Mouse (Mus musculus): ENCODE measurements around the gene Eci3. TPM values are rescaled to one million over a fixed set of nuclear protein-coding genes. Genes with fewer than 3 reads are reported as not detected.

Gene Eci3
- total RNA-seq, 2 experiments from 2014 or later = 0.85 to 5.6 TPM

DNA sequence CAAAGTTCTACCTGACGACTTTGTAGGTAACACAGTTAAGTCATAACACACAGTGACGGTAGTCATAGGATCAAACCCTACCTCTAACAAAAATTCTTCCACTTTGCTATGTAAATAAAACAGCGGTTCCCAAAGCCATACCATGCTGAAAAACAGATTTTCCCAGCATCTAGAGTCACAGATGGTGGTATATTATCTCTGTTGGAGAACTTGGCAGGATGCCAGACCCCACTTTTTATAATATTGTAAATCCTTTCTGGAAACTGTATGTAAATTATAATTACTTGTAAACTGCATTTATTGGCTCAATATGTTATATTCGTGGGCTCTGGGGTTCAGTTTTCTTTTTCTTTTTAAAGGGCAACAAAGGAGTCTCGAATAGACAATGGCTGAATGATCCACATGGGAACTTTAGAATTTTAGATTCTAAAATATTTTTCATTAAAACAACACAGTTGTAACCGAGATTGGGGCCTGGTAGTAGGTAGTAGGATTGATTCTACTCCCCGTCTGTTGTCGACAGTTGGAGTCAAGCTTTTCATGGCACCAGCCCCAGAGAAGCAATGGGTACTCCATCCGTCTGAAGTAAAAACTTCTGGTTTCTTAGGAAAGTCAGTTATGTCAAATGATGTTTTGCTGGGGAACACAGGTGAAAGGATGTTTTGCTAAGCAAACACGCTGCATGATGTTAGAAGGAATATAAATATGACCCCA lies 28.5 kb downstream of the Eci3 start:
- no peak for DNase-seq (ENCODE audit: low spot score in 2 of 2)

DNA sequence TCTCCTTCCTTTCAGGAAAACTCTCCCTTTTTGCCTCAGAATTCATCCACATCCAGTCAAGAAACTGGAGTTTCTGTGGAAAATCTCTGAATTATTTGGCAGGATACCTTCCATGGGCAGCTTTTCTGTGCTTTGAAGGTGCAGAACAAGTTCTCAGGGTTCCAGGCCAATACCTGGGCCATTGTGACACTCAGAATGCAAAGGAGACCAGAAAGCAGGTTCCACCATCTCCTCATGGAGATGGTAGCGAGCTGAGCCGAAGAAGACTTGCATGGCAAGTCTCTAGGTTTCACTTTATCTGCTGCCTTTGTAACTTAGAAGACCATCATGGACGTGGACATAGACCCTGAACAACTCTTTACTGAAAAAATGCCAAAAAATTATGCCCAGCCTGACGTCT lies 39.4 kb downstream of the Eci3 start, which contains the start of the genes Fam217a and 4933417A18Rik:
Fam217a (minus strand) TSS at position 101 of the 400 bp plus-strand sequence.
4933417A18Rik (plus strand) TSS at position 200 of the 400 bp plus-strand sequence.
- DNase-seq (ENCODE audit: low spot score in 2 of 2) = no peak

DNA sequence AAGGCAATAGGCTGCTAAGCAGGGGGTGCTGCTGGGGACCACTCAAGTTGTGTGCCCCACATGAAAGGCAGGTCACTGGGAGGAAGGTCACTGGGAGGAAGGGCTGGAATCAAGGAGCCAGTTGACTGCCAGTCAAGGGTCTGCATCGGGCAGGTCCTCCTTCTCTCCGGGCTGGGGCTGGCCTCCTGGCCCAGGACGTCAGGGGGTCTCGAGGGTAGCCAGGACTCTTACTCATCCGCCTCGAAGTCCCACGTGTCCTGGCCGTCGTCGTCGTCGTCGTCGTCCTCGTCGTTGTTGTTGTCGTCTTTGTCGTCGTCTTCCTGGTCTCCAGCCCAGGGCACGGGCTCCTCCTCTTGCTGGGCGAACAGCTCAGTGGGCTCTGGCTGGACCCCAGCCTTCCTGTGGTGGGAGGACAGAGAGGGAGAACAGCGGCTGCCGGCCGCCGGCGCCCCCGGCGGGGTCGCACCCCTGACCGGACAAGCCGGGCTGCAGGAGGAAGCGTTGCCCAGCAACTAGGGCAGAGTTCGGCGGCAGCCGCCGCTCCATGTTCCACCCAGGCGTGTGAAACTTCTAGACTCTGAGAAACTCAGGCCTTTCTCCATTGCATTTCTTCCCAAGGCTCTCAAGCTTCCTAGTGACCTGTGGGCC lies 47.0 kb downstream of the Eci3 start:
- no peak for DNase-seq (ENCODE audit: low spot score in 2 of 2)

DNA sequence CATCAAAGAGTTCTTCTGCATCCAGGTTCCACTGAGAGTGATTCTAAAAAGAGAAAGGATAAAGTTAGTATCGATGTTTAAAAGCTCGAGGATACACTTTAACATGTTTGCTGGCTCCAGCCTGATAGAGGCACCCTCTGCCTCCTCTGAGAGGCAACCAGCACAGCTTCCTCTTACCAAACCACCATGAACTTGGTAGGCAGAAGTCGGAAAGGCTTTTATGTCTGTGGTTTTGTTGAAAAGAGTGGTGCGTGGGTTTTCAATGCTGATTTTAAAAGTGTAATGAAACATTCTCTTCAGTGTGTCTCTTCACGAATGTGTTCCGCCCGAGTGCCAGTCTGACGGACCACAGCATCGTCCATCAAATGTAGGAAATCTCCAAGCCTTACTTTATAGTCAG lies 49.0 kb downstream of the Eci3 start:
- DNase-seq (ENCODE audit: low spot score in 2 of 2) = no peak

Other genes starting within 250 kb of the Eci3 start
- not detected for gene Fam50b, start 229.0 kb downstream of the Eci3 start, total RNA-seq (2021)
- gene Prpf4b, start 88.5 kb downstream of the Eci3 start, total RNA-seq (2021) = 100 to 1,000 TPM; 103 to 111 TPM
- 1 to 10 TPM; 1.2 to 2.1 TPM for gene Fam217a, start 39.5 kb downstream of the Eci3 start, total RNA-seq (2021)
- not detected for gene 4933417A18Rik, start 39.4 kb downstream of the Eci3 start, total RNA-seq (2021)
- gene Eci2, start 63.3 kb upstream of the Eci3 start, total RNA-seq (2021) = 100 to 1,000 TPM; 168 to 208 TPM

All from adrenal gland, postnatal 4 days (tissue).